Mouse (Mus musculus): ENCODE measurements around the gene Cntrob. TPM values are rescaled to one million over a fixed set of nuclear protein-coding genes. Genes with fewer than 3 reads are reported as not detected.
A peak's percentile ranks its signal among the peaks of the same experiment; 100 is the strongest.
"Not testable (repeated sequence)": the region's sequence is repeated elsewhere in the genome, so short reads cannot be mapped to it uniquely, and the experiment has no call there.

The Cntrob gene
- polyA plus RNA-seq, 1 experiment from 2014 or later: 18.9 TPM

GRCm38 (mm10) chr11:69322693-69323471 lies 693 bp downstream of the Cntrob start:
- H3K9me3 ChIP-seq (replicated peaks; ENCODE audit: control insufficient read depth, low read length): no peaks in the 10 kb centered on the region
- no peak for ATAC-seq (ENCODE audit: insufficient read depth, low FRiP score)
- H3K4me3 ChIP-seq (replicated peaks; ENCODE audit: low read length): peak overlapping the region; percentile 77
- no peaks in the 10 kb centered on the region; the same call in 1 of the 2 replicates for H3K36me3 ChIP-seq (ENCODE audit: control insufficient read depth, insufficient read depth, low read length)
- peak overlapping the region; percentile 93 for H3K4me2 ChIP-seq (ENCODE audit: low read depth, low read length)
- peak overlapping the region; percentile 90 for H3K9ac ChIP-seq (ENCODE audit: low read length)
- H3K27me3 ChIP-seq (ENCODE audit: control insufficient read depth, insufficient read depth, low read length): peaks cover 3% of the 10 kb centered on the region
- H3K27ac ChIP-seq (ENCODE audit: low read length): peak overlapping the region; percentile 87
- 12% methylated on average over 18 of the region's 18 CpGs for WGBS
- peaks cover 33% of the 10 kb centered on the region for H3K4me1 ChIP-seq (ENCODE audit: control insufficient read depth, insufficient read depth, low read length)

- H3K9me3 ChIP-seq (replicated peaks; ENCODE audit: control insufficient read depth, low read length): no peaks in the 10 kb centered on the region
- no peaks in the 10 kb centered on the region; the same call in 1 of the 2 replicates for H3K36me3 ChIP-seq (ENCODE audit: control insufficient read depth, insufficient read depth, low read length)
- peak overlapping the region; percentile 77 for H3K4me3 ChIP-seq (replicated peaks; ENCODE audit: low read length)
- H3K27ac ChIP-seq (ENCODE audit: low read length): no peak overlapping the region
- peak overlapping the region; percentile 90 for H3K9ac ChIP-seq (ENCODE audit: low read length)
- peak overlapping the region; percentile 93 for H3K4me2 ChIP-seq (ENCODE audit: low read depth, low read length)
- ATAC-seq (ENCODE audit: insufficient read depth, low FRiP score): no peak
- WGBS: 71% methylated on average over 6 of the region's 6 CpGs
- H3K27me3 ChIP-seq (ENCODE audit: control insufficient read depth, insufficient read depth, low read length): no peaks in the 10 kb centered on the region; the same call in 1 of the 2 replicates
- peaks cover 33% of the 10 kb centered on the region for H3K4me1 ChIP-seq (ENCODE audit: control insufficient read depth, insufficient read depth, low read length)
Observed at GRCm38 (mm10) chr11:69322010-69322409, 1.6 kb downstream of the Cntrob start.

- no peak overlapping the region for H3K27ac ChIP-seq (ENCODE audit: low read length)
- H3K27me3 ChIP-seq (ENCODE audit: control insufficient read depth, insufficient read depth, low read length): no peaks in the 10 kb centered on the region
- H3K36me3 ChIP-seq (ENCODE audit: control insufficient read depth, insufficient read depth, low read length): no peaks in the 10 kb centered on the region; the same call in 1 of the 2 replicates
- 93% methylated on average over 6 of the region's 6 CpGs for WGBS
- no peak overlapping the region for H3K4me3 ChIP-seq (replicated peaks; ENCODE audit: low read length)
- peaks cover 31% of the 10 kb centered on the region for H3K4me1 ChIP-seq (ENCODE audit: control insufficient read depth, insufficient read depth, low read length)
- H3K9me3 ChIP-seq (replicated peaks; ENCODE audit: control insufficient read depth, low read length): no peaks in the 10 kb centered on the region
- no peak for ATAC-seq (ENCODE audit: insufficient read depth, low FRiP score)
- H3K4me2 ChIP-seq (ENCODE audit: low read depth, low read length): no peak overlapping the region
- H3K9ac ChIP-seq (ENCODE audit: low read length): peak overlapping the region; percentile 90; the same call in 1 of the 2 replicates
Observed at GRCm38 (mm10) chr11:69321580-69321979, 2.0 kb downstream of the Cntrob start.

GRCm38 (mm10) chr11:69318000-69318399 lies 5.6 kb downstream of the Cntrob start:
- not testable (repeated sequence) for H3K9ac ChIP-seq (ENCODE audit: low read length); H3K27me3 ChIP-seq (ENCODE audit: control insufficient read depth, insufficient read depth, low read length); H3K27ac ChIP-seq (ENCODE audit: low read length); ATAC-seq (ENCODE audit: insufficient read depth, low FRiP score); H3K4me2 ChIP-seq (ENCODE audit: low read depth, low read length); H3K9me3 ChIP-seq (replicated peaks; ENCODE audit: control insufficient read depth, low read length); H3K4me3 ChIP-seq (replicated peaks; ENCODE audit: low read length); H3K36me3 ChIP-seq (ENCODE audit: control insufficient read depth, insufficient read depth, low read length)
- peaks cover 13% of the 10 kb centered on the region for H3K4me1 ChIP-seq (ENCODE audit: control insufficient read depth, insufficient read depth, low read length)
- 89% methylated on average over 3 of the region's 3 CpGs for WGBS

- ATAC-seq (ENCODE audit: insufficient read depth, low FRiP score): no peak
- Histone ChIP-seq H3K36me3 (ENCODE audit: control insufficient read depth, insufficient read depth, low read length) (no peaks in the 10 kb centered on the region; the same call in 1 of the 2 replicates), H3K9ac (ENCODE audit: low read length) (no peak overlapping the region), H3K4me1 (ENCODE audit: control insufficient read depth, insufficient read depth, low read length) (no peaks in the 10 kb centered on the region), H3K4me3 (replicated peaks; ENCODE audit: low read length) (no peak overlapping the region), H3K27me3 (ENCODE audit: control insufficient read depth, insufficient read depth, low read length) (no peaks in the 10 kb centered on the region), H3K9me3 (replicated peaks; ENCODE audit: control insufficient read depth, low read length) (no peaks in the 10 kb centered on the region), H3K4me2 (ENCODE audit: low read depth, low read length) (no peak overlapping the region), H3K27ac (ENCODE audit: low read length) (no peak overlapping the region)
- 91% methylated on average over 6 of the region's 6 CpGs for WGBS
Observed at GRCm38 (mm10) chr11:69316361-69316760, 7.2 kb downstream of the Cntrob start.

GRCm38 (mm10) chr11:69311266-69311665 lies 12.3 kb downstream of the Cntrob start:
- H3K9me3 ChIP-seq (replicated peaks; ENCODE audit: control insufficient read depth, low read length): no peaks in the 10 kb centered on the region
- WGBS: 81% methylated on average over 7 of the region's 7 CpGs
- no peaks in the 10 kb centered on the region for H3K4me1 ChIP-seq (ENCODE audit: control insufficient read depth, insufficient read depth, low read length)
- no peaks in the 10 kb centered on the region for H3K27me3 ChIP-seq (ENCODE audit: control insufficient read depth, insufficient read depth, low read length)
- H3K27ac ChIP-seq (ENCODE audit: low read length): no peak overlapping the region
- no peak overlapping the region for H3K4me2 ChIP-seq (ENCODE audit: low read depth, low read length)
- no peak for ATAC-seq (ENCODE audit: insufficient read depth, low FRiP score)
- no peak overlapping the region for H3K4me3 ChIP-seq (replicated peaks; ENCODE audit: low read length)
- H3K9ac ChIP-seq (ENCODE audit: low read length): no peak overlapping the region
- H3K36me3 ChIP-seq (ENCODE audit: control insufficient read depth, insufficient read depth, low read length): peaks cover 14% of the 10 kb centered on the region

GRCm38 (mm10) chr11:69306039-69306438 lies 17.5 kb downstream of the Cntrob start:
- WGBS: 92% methylated on average over 2 of the region's 2 CpGs
- Histone ChIP-seq H3K4me3 (replicated peaks; ENCODE audit: low read length) (no peak overlapping the region), H3K4me2 (ENCODE audit: low read depth, low read length) (no peak overlapping the region), H3K9ac (ENCODE audit: low read length) (no peak overlapping the region), H3K9me3 (replicated peaks; ENCODE audit: control insufficient read depth, low read length) (no peaks in the 10 kb centered on the region), H3K27ac (ENCODE audit: low read length) (no peak overlapping the region), H3K27me3 (ENCODE audit: control insufficient read depth, insufficient read depth, low read length) (no peaks in the 10 kb centered on the region), H3K36me3 (ENCODE audit: control insufficient read depth, insufficient read depth, low read length) (peaks cover 14% of the 10 kb centered on the region), H3K4me1 (ENCODE audit: control insufficient read depth, insufficient read depth, low read length) (no peaks in the 10 kb centered on the region)
- no peak for ATAC-seq (ENCODE audit: insufficient read depth, low FRiP score)

- Histone ChIP-seq H3K9ac (ENCODE audit: low read length) (no peak overlapping the region), H3K27ac (ENCODE audit: low read length) (no peak overlapping the region), H3K27me3 (ENCODE audit: control insufficient read depth, insufficient read depth, low read length) (no peaks in the 10 kb centered on the region), H3K9me3 (replicated peaks; ENCODE audit: control insufficient read depth, low read length) (no peaks in the 10 kb centered on the region), H3K36me3 (ENCODE audit: control insufficient read depth, insufficient read depth, low read length) (peaks cover 8% of the 10 kb centered on the region), H3K4me2 (ENCODE audit: low read depth, low read length) (no peak overlapping the region), H3K4me1 (ENCODE audit: control insufficient read depth, insufficient read depth, low read length) (no peaks in the 10 kb centered on the region), H3K4me3 (replicated peaks; ENCODE audit: low read length) (no peak overlapping the region)
- 88% methylated on average over 9 of the region's 9 CpGs for WGBS
- ATAC-seq (ENCODE audit: insufficient read depth, low FRiP score): no peak
Observed at GRCm38 (mm10) chr11:69305291-69305690, 18.3 kb downstream of the Cntrob start.

GRCm38 (mm10) chr11:69302817-69303216 lies 20.8 kb downstream of the Cntrob start:
- no peak overlapping the region for H3K4me2 ChIP-seq (ENCODE audit: low read depth, low read length)
- no peaks in the 10 kb centered on the region for H3K27me3 ChIP-seq (ENCODE audit: control insufficient read depth, insufficient read depth, low read length)
- WGBS: 77% methylated on average over 7 of the region's 7 CpGs
- H3K27ac ChIP-seq (ENCODE audit: low read length): no peak overlapping the region
- H3K9ac ChIP-seq (ENCODE audit: low read length): no peak overlapping the region
- 0 out of 2 replicates have a peak, but pooled peaks cover 2% of the 10 kb centered on the region for H3K36me3 ChIP-seq (ENCODE audit: control insufficient read depth, insufficient read depth, low read length)
- no peak for ATAC-seq (ENCODE audit: insufficient read depth, low FRiP score)
- H3K4me3 ChIP-seq (replicated peaks; ENCODE audit: low read length): no peak overlapping the region
- no peaks in the 10 kb centered on the region for H3K4me1 ChIP-seq (ENCODE audit: control insufficient read depth, insufficient read depth, low read length)
- no peaks in the 10 kb centered on the region for H3K9me3 ChIP-seq (replicated peaks; ENCODE audit: control insufficient read depth, low read length)
